Mouse (Mus musculus): ENCODE results near the gene Mapk1ip1l.

GRCm38 (mm10) chr14:47296232-47296631 lies 1.8 kb upstream of the Mapk1ip1l start:
- TF ChIP-seq POLR2A (IDR thresholded peaks at IDR 0.05; ENCODE audit: control insufficient read depth in 1 of 2, insufficient read depth in 1 of 2, low read depth in 1 of 2, low read length in 2 of 2, poor library complexity in 1 of 2) (no peak), CHD1 (IDR thresholded peaks at IDR 0.05; ENCODE audit: low read depth, low read length) (no peak)
